Mouse (Mus musculus): ENCODE results near the gene Pomt2. TPM values are rescaled to one million over a fixed set of nuclear protein-coding genes. Genes with fewer than 3 reads are reported as not detected.

Gene Pomt2
- polyA plus RNA-seq (2012; rRNA removed) (2.6 and 2.8 TPM in 2 replicates), polyA plus RNA-seq (2014; fragmentation: Nextera tagmentation; extraction: Ambion mirVana) (3.9 and 4.9 TPM in 2 replicates)

GRCm38 (mm10) chr12:87147395-87148089 lies at the start of gene Pomt2:
Gene Pomt2 (minus strand): TSS chr12:87147968.
- peak; percentile 96 for ATAC-seq (ENCODE audit: insufficient read depth)
- Histone ChIP-seq H3K4me2 (ENCODE audit: low read depth) (peak within 1 kb of the TSS; percentile 61), H3K27ac (peak within 1 kb of the TSS; percentile 62), H3K4me1 (replicated peaks; ENCODE audit: control insufficient read depth in 2 of 2, insufficient read depth in 2 of 2, low read length in 1 of 2) (peaks cover 11 to 14% of the 10 kb centered on the region in 2 experiments), H3K27me3 (ENCODE audit: control insufficient read depth, insufficient read depth, low read length) (no peaks in the 10 kb centered on the region), H3K36me3 (replicated peaks; ENCODE audit: control insufficient read depth, insufficient read depth, low read depth) (no peaks in the 10 kb centered on the region), H3K9me3 (ENCODE audit: control insufficient read depth, low read length) (peaks cover 4% of the 10 kb centered on the region), H3K9ac (replicated peaks) (peak within 1 kb of the TSS; percentile 53), H3K4me3 (ENCODE audit: insufficient read depth in 1 of 2, low read depth in 2 of 2, low read length in 2 of 2) (peak within 1 kb of the TSS; percentile 67 to 73)
- DNase-seq (ENCODE audit: low read depth in 3 of 3, low spot score in 3 of 3) = peak; percentile 91 to 94 (median 92)
- WGBS (ENCODE audit: insufficient replicate concordance) = under 1% methylated on average over 59 of the region's 61 CpGs
- TF ChIP-seq EP300 (IDR thresholded peaks at IDR 0.05; ENCODE audit: low read depth) (no peak), CTCF (IDR thresholded peaks at IDR 0.05; ENCODE audit: low read depth) (0 out of 2 replicates have a peak, but pooled peaks have one; percentile 2)

DNA sequence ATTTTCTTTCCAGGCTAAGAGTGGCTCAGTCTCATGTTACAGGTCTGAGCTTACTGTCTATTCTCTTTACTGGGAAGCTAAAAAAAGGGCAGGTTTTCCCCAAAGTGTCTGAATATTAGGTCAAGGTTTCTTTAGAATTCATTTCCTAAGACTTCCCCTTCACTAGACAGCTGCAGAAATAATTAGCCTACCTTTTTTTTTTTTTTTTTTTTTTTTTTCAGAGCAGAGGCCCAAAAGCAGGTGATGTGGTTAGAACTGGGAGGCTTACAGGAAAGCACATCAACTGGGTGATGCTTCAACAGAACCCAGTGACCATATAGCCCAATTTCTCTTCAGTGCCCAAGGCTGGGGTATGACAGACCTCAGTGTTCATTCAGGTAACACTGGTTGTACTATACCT lies 48.5 kb upstream of the Pomt2 start:
- no peak overlapping the region for H3K9ac ChIP-seq (replicated peaks)
- no peaks in the 10 kb centered on the region for H3K9me3 ChIP-seq (ENCODE audit: control insufficient read depth, low read length)
- no peak for TF ChIP-seq CTCF (IDR thresholded peaks at IDR 0.05; ENCODE audit: low read depth)
- no peak for TF ChIP-seq EP300 (IDR thresholded peaks at IDR 0.05; ENCODE audit: low read depth)
- H3K4me1 ChIP-seq (replicated peaks; ENCODE audit: control insufficient read depth in 2 of 2, insufficient read depth in 2 of 2, low read length in 1 of 2) = peaks cover 0 to 8% of the 10 kb centered on the region in 2 experiments; a peak in 2 of 4 replicates
- no peak for DNase-seq (ENCODE audit: low read depth in 3 of 3, low spot score in 3 of 3)
- H3K27me3 ChIP-seq (ENCODE audit: control insufficient read depth, insufficient read depth, low read length) = peaks cover 15% of the 10 kb centered on the region
- no peak overlapping the region for H3K27ac ChIP-seq
- H3K4me3 ChIP-seq (ENCODE audit: insufficient read depth in 1 of 2, low read depth in 2 of 2, low read length in 2 of 2) = no peak overlapping the region
- H3K36me3 ChIP-seq (replicated peaks; ENCODE audit: control insufficient read depth, insufficient read depth, low read depth) = no peaks in the 10 kb centered on the region
- ATAC-seq (ENCODE audit: insufficient read depth) = no peak
- no peak overlapping the region for H3K4me2 ChIP-seq (ENCODE audit: low read depth)

DNA sequence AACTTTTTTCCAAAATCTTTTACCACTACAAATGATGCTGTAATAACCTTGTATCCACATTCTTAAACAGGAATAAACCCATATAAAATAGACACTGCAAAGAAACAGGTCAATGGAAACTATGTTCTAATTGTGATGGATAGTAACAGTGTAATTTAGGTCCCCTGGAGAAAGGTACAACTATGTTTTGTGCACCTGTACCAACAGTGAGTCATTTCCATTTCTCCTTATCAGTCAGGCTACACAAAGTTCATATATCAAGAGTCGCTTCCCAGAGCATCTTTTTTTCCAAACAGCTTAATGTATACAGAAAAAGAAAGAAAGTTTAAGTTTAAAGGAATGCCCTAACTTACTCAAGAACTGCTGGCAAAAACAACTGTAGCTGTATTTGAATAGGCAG lies 47.3 kb upstream of the Pomt2 start:
- Histone ChIP-seq H3K9ac (replicated peaks) (no peak overlapping the region), H3K36me3 (replicated peaks; ENCODE audit: control insufficient read depth, insufficient read depth, low read depth) (no peaks in the 10 kb centered on the region), H3K27ac (no peak overlapping the region), H3K9me3 (ENCODE audit: control insufficient read depth, low read length) (no peaks in the 10 kb centered on the region), H3K27me3 (ENCODE audit: control insufficient read depth, insufficient read depth, low read length) (peaks cover 5% of the 10 kb centered on the region), H3K4me1 (replicated peaks; ENCODE audit: control insufficient read depth in 2 of 2, insufficient read depth in 2 of 2, low read length in 1 of 2) (peaks cover 0 to 5% of the 10 kb centered on the region in 2 experiments; a peak in 1 of 4 replicates), H3K4me3 (ENCODE audit: insufficient read depth in 1 of 2, low read depth in 2 of 2, low read length in 2 of 2) (no peak overlapping the region), H3K4me2 (ENCODE audit: low read depth) (no peak overlapping the region)
- DNase-seq (ENCODE audit: low read depth in 3 of 3, low spot score in 3 of 3) (no peak), ATAC-seq (ENCODE audit: insufficient read depth) (no peak)
- TF ChIP-seq CTCF (IDR thresholded peaks at IDR 0.05; ENCODE audit: low read depth) (no peak), EP300 (IDR thresholded peaks at IDR 0.05; ENCODE audit: low read depth) (no peak)
- 46% methylated on average over 1 of the region's 1 CpGs for WGBS (ENCODE audit: insufficient replicate concordance)

GRCm38 (mm10) chr12:87193008-87193407 lies 45.2 kb upstream of the Pomt2 start:
- ATAC-seq (ENCODE audit: insufficient read depth) = no peak
- H3K4me2 ChIP-seq (ENCODE audit: low read depth) = no peak overlapping the region
- H3K9ac ChIP-seq (replicated peaks) = no peak overlapping the region
- no peak overlapping the region for H3K27ac ChIP-seq
- TF ChIP-seq CTCF (IDR thresholded peaks at IDR 0.05; ENCODE audit: low read depth) = no peak
- no peak for TF ChIP-seq EP300 (IDR thresholded peaks at IDR 0.05; ENCODE audit: low read depth)
- no peak overlapping the region for H3K4me3 ChIP-seq (ENCODE audit: insufficient read depth in 1 of 2, low read depth in 2 of 2, low read length in 2 of 2)
- WGBS (ENCODE audit: insufficient replicate concordance) = 38% methylated on average over 3 of the region's 3 CpGs
- no peaks in the 10 kb centered on the region for H3K36me3 ChIP-seq (replicated peaks; ENCODE audit: control insufficient read depth, insufficient read depth, low read depth)
- DNase-seq (ENCODE audit: low read depth in 3 of 3, low spot score in 3 of 3) = no peak
- H3K4me1 ChIP-seq (replicated peaks; ENCODE audit: control insufficient read depth in 2 of 2, insufficient read depth in 2 of 2, low read length in 1 of 2) = peaks cover 0 to under 1% of the 10 kb centered on the region in 2 experiments; a peak in 1 of 4 replicates
- no peaks in the 10 kb centered on the region for H3K27me3 ChIP-seq (ENCODE audit: control insufficient read depth, insufficient read depth, low read length)
- no peaks in the 10 kb centered on the region for H3K9me3 ChIP-seq (ENCODE audit: control insufficient read depth, low read length)

GRCm38 (mm10) chr12:87177631-87178030 lies 29.9 kb upstream of the Pomt2 start:
- Histone ChIP-seq H3K4me2 (ENCODE audit: low read depth) (no peak overlapping the region), H3K4me1 (replicated peaks; ENCODE audit: control insufficient read depth in 2 of 2, insufficient read depth in 2 of 2, low read length in 1 of 2) (no peaks in the 10 kb centered on the region), H3K27ac (no peak overlapping the region), H3K36me3 (replicated peaks; ENCODE audit: control insufficient read depth, insufficient read depth, low read depth) (no peaks in the 10 kb centered on the region), H3K4me3 (ENCODE audit: insufficient read depth in 1 of 2, low read depth in 2 of 2, low read length in 2 of 2) (no peak overlapping the region), H3K9ac (replicated peaks) (no peak overlapping the region), H3K27me3 (ENCODE audit: control insufficient read depth, insufficient read depth, low read length) (no peaks in the 10 kb centered on the region), H3K9me3 (ENCODE audit: control insufficient read depth, low read length) (no peaks in the 10 kb centered on the region)
- 87% methylated on average over 4 of the region's 4 CpGs for WGBS (ENCODE audit: insufficient replicate concordance)
- no peak for TF ChIP-seq CTCF (IDR thresholded peaks at IDR 0.05; ENCODE audit: low read depth)
- no peak for TF ChIP-seq EP300 (IDR thresholded peaks at IDR 0.05; ENCODE audit: low read depth)
- ATAC-seq (ENCODE audit: insufficient read depth) (no peak), DNase-seq (ENCODE audit: low read depth in 3 of 3, low spot score in 3 of 3) (no peak)

Data from liver, embryonic 14.5 days (tissue).